19 mouse cellular contexts compared by ENCODE assay signal in genomic region chr9:113486494-113487081, GRCm38 (mm10).
DNase-seq lines count a peak whose midpoint lies in the region; TF ChIP-seq lines count a peak whose summit lies in the region.
"Had no signal": no experiment of that assay in that cellular context is flagged by ENCODE, and none has a peak within 500 bp of the region (broad histone marks: within the 10 kb centered on the region; RNA-seq: fewer than 3 reads in every experiment).

No protein-coding gene starts in this region.

- intact Hi-C loops in heart, adult 2 months (cut with DNase I), result no loop called here

- no peak overlapping the region for H3K27ac ChIP-seq in heart, adult 2 months
- peak overlapping the region; percentile 63 for H3K27ac ChIP-seq in cortical plate, adult 2 months (ENCODE audit: insufficient read depth, low read length)
- H3K27ac ChIP-seq: heart, embryonic 15.5 days; hindbrain, embryonic 15.5 days; kidney, embryonic 15.5 days; limb, embryonic 12.5 days; liver, embryonic 12.5 days; midbrain, embryonic 12.5 days had no signal

- WGBS in heart, adult 2 months, result 66% methylated on average over 6 of the region's 6 CpGs

- H3K4me3 ChIP-seq in heart, adult 2 months, result no peak overlapping the region
- no peak overlapping the region for H3K4me3 ChIP-seq in cortical plate, adult 2 months (ENCODE audit: insufficient read depth, low read length)
- H3K4me3 ChIP-seq: heart, embryonic 15.5 days; hindbrain, embryonic 15.5 days; kidney, embryonic 15.5 days; limb, embryonic 12.5 days; liver, embryonic 12.5 days; midbrain, embryonic 12.5 days had no signal

- DNase-seq in heart, adult 11 months, result peak; percentile 87
- no peak for DNase-seq in heart, adult 2 months
- DNase-seq in layer of hippocampus, adult 9-11 months, result peak; percentile 44
- DNase-seq in layer of hippocampus, postnatal 10 days (ENCODE audit: low spot score in 2 of 2), result no peak
- DNase-seq in brain, adult 2 months (ENCODE audit: low read depth, low spot score), result peak; percentile 67
- DNase-seq in adrenal gland, adult 8-10 months, result no peak
- no peak for DNase-seq in urinary bladder, postnatal 25 days (ENCODE audit: low spot score)
- DNase-seq: adrenal gland, adult 2 months; lung, adult 2 months; lung, postnatal 4 days; right cerebral cortex, postnatal 4 days; thymus, adult 2 months had no signal

- no peaks in the 10 kb centered on the region for H3K4me1 ChIP-seq in heart, adult 2 months (ENCODE audit: control insufficient read depth, insufficient read depth, low read length)
- peaks cover 6% of the 10 kb centered on the region for H3K4me1 ChIP-seq in cortical plate, adult 2 months (ENCODE audit: control insufficient read depth, insufficient read depth, low read length)
- H3K4me1 ChIP-seq: heart, embryonic 15.5 days; hindbrain, embryonic 15.5 days; kidney, embryonic 15.5 days; limb, embryonic 12.5 days; liver, embryonic 12.5 days; midbrain, embryonic 12.5 days had no signal

- no peaks in the 10 kb centered on the region for H3K36me3 ChIP-seq in heart, adult 2 months (ENCODE audit: control insufficient read depth, insufficient read depth, low read length)
- H3K36me3 ChIP-seq: heart, embryonic 15.5 days; hindbrain, embryonic 15.5 days; kidney, embryonic 15.5 days; limb, embryonic 12.5 days; liver, embryonic 12.5 days; midbrain, embryonic 12.5 days had no signal

- H3K27me3 ChIP-seq in heart, adult 2 months (ENCODE audit: control insufficient read depth, insufficient read depth, low read length), result no peaks in the 10 kb centered on the region
- H3K27me3 ChIP-seq: heart, embryonic 15.5 days; hindbrain, embryonic 15.5 days; kidney, embryonic 15.5 days; limb, embryonic 12.5 days; liver, embryonic 12.5 days; midbrain, embryonic 12.5 days had no signal

- no peak for TF ChIP-seq EP300 in heart, adult 2 months (IDR thresholded peaks at IDR 0.05; ENCODE audit: insufficient read depth, low read depth, low read length)

- no peak overlapping the region for H3K9ac ChIP-seq in heart, adult 2 months (ENCODE audit: low read depth, low read length)
- H3K9ac ChIP-seq: heart, embryonic 15.5 days; hindbrain, embryonic 15.5 days; kidney, embryonic 15.5 days; limb, embryonic 12.5 days; liver, embryonic 12.5 days; midbrain, embryonic 12.5 days had no signal

- H3K79me2 ChIP-seq in heart, adult 2 months (replicated peaks; ENCODE audit: control insufficient read depth, insufficient read depth, low read length), result no peaks in the 10 kb centered on the region

- no peak for TF ChIP-seq CTCF in heart, adult 2 months (IDR thresholded peaks at IDR 0.05)
- no peak for TF ChIP-seq CTCF in cortical plate, adult 2 months (IDR thresholded peaks at IDR 0.05; ENCODE audit: extremely low read depth, insufficient read depth, low read length)

- TF ChIP-seq POLR2A in heart, adult 2 months (IDR thresholded peaks at IDR 0.05; ENCODE audit: insufficient read depth, low read depth, low read length), result no peak
- TF ChIP-seq POLR2A in cortical plate, adult 2 months (IDR thresholded peaks at IDR 0.05; ENCODE audit: extremely low read depth, insufficient read depth, low read length), result no peak

Comparison
In these comparisons a context has a peak if more than half of its experiments do, and no peak if none do; other contexts are left out.
1. DNase-seq: peak in heart, adult 11 months (single experiment), layer of hippocampus, adult 9-11 months (single experiment) and brain, adult 2 months (single experiment); none in heart, adult 2 months (0 of 2), layer of hippocampus, postnatal 10 days (0 of 2), adrenal gland, adult 8-10 months (single experiment) and urinary bladder, postnatal 25 days (single experiment).